Mouse (Mus musculus) heart, embryonic 14.5 days (tissue): ENCODE data around the gene G6pc2. TPM values are rescaled to one million over a fixed set of nuclear protein-coding genes. Genes with fewer than 3 reads are reported as not detected.

Experiments used
- ATAC-seq: fragments of 200-750 bp; cut with Nextera tagmentation; 2 replicates; pipeline ENCODE4 v1.8.0; 2017; ENCODE audit warnings: low read depth, moderate TSS enrichment; ENCODE audit not compliant: insufficient number of reproducible peaks, insufficient read depth, low FRiP score
- H3K27ac ChIP-seq, 2 experiments: fragments of 200-500 bp in 1 of 2; fragments of 300-500 bp in 1 of 2; sonication (generic) in 1 of 2; replicated peaks in 1 of 2; 2 replicates each; pipeline ENCODE4 v1.5.1; 2012 to 2014; ENCODE audit warnings: low read depth in 2 of 2, low read length in 2 of 2, control low read depth in 1 of 2, mild to moderate bottlenecking in 1 of 2, mixed read lengths in 1 of 2; ENCODE audit not compliant: control insufficient read depth in 1 of 2, insufficient read depth in 1 of 2
- H3K27me3 ChIP-seq: fragments of 300-500 bp; sonication (generic); 2 replicates; pipeline ENCODE4 v1.6.1; 2014; ENCODE audit warnings: mild to moderate bottlenecking, low read length, control low read depth; ENCODE audit not compliant: control insufficient read depth, insufficient read depth
- H3K36me3 ChIP-seq: fragments of 300-500 bp; sonication (generic); 2 replicates; pipeline ENCODE4 v1.6.1; 2014; ENCODE audit warnings: mild to moderate bottlenecking, control low read depth, low read length, mixed read lengths; ENCODE audit not compliant: control insufficient read depth, insufficient read depth
- H3K4me1 ChIP-seq, 2 experiments: fragments of 200-500 bp in 1 of 2; fragments of 300-500 bp in 1 of 2; sonication (generic) in 1 of 2; 2 replicates each; pipeline ENCODE4 v1.6.1; 2012 to 2014; ENCODE audit warnings: low read length in 2 of 2, control low read depth in 1 of 2, mixed read lengths in 1 of 2; ENCODE audit not compliant: control insufficient read depth in 2 of 2, insufficient read depth in 2 of 2
- H3K4me2 ChIP-seq: fragments of 300-500 bp; sonication (generic); 2 replicates; pipeline ENCODE4 v1.6.1; 2014; ENCODE audit warnings: mild to moderate bottlenecking, low read length
- H3K4me3 ChIP-seq, 2 experiments: fragments of 200-500 bp in 1 of 2; fragments of 300-500 bp in 1 of 2; sonication (generic) in 1 of 2; 2 replicates each; pipeline ENCODE4 v1.5.1; 2012 to 2014; ENCODE audit warnings: low read length in 2 of 2, mild to moderate bottlenecking in 2 of 2, control low read depth in 1 of 2, low read depth in 1 of 2, moderate library complexity in 1 of 2; ENCODE audit not compliant: control insufficient read depth in 1 of 2, insufficient read depth in 1 of 2
- H3K9ac ChIP-seq: fragments of 300-500 bp; sonication (generic); 2 replicates; pipeline ENCODE4 v1.6.1; 2014; ENCODE audit warnings: mild to moderate bottlenecking, low read length
- H3K9me3 ChIP-seq: fragments of 300-500 bp; sonication (generic); 2 replicates; pipeline ENCODE4 v1.6.1; 2016; ENCODE audit warnings: low read length, control low read depth; ENCODE audit not compliant: control insufficient read depth
- WGBS: fragments of 180-500 bp; shearing (Covaris S2); extraction: QIAGEN DNeasy Blood & Tissue Kit; methylation state at CpG from one replicate; pipeline ENCODE4 v1.1.7; 2014; 5-methylcytosine and 5-hydroxymethylcytosine counted together
- polyA plus RNA-seq: library from polyadenylated mRNA; unstranded; fragments of >200 nt; fragmentation: Nextera tagmentation; extraction: Ambion mirVana; gene quantifications from 2 replicates; pipeline ENCODE4 v1.2.1, GENCODE M21; 2014

Gene G6pc2
- polyA plus RNA-seq, result not detected in 2 replicates

- Histone ChIP-seq H3K9ac (no peak within 1 kb of the TSS), H3K4me2 (no peak within 1 kb of the TSS), H3K36me3 (no peaks in the 10 kb centered on the region), H3K9me3 (no peaks in the 10 kb centered on the region), H3K27me3 (no peaks in the 10 kb centered on the region), H3K4me1 (no peaks in the 10 kb centered on the region), H3K4me3 (no peak within 1 kb of the TSS), H3K27ac (no peak within 1 kb of the TSS)
- no peak for ATAC-seq
- WGBS, result 74% methylated on average over 7 of the region's 7 CpGs
Measured at GRCm38 (mm10) chr2:69210773-69211172, at the start of gene G6pc2. Gene G6pc2, plus strand, starts transcription at chr2:69211073.

GRCm38 (mm10) chr2:69170395-69171077, 40.3 kb upstream of the G6pc2 start:
- Histone ChIP-seq H3K4me3 (no peak overlapping the region), H3K27me3 (no peaks in the 10 kb centered on the region), H3K9me3 (peaks cover 4% of the 10 kb centered on the region; the same call in 1 of the 2 replicates), H3K9ac (no peak overlapping the region), H3K4me2 (no peak overlapping the region), H3K36me3 (no peaks in the 10 kb centered on the region), H3K27ac (no peak overlapping the region), H3K4me1 (no peaks in the 10 kb centered on the region)
- no peak for ATAC-seq
- WGBS, result 67% methylated on average over 9 of the region's 9 CpGs

DNA sequence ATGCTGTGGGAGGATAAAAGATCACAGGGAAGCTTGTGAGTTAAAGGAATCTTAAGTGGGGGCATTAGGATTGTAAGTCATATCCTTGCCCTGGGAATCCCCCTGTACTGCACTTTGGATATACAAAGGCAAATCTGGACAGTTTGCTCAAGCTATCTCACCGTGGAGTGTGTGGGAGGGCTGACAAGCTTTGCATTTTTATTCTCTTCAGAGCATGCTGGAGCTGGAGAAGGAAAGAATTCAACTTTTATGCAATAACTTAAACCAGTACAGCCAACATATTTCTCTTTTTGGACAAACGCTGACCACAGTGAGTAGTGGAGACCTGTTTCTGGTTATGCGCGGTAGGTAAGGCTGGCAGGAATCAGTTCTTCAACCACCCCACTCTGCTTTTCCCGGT, 35.6 kb upstream of the G6pc2 start:
- Histone ChIP-seq H3K27me3 (no peaks in the 10 kb centered on the region), H3K4me3 (no peak overlapping the region), H3K4me1 (no peaks in the 10 kb centered on the region), H3K9ac (no peak overlapping the region), H3K9me3 (peaks cover 4% of the 10 kb centered on the region; the same call in 1 of the 2 replicates), H3K4me2 (no peak overlapping the region), H3K36me3 (no peaks in the 10 kb centered on the region), H3K27ac (no peak overlapping the region)
- 72% methylated on average over 5 of the region's 5 CpGs for WGBS
- ATAC-seq, result no peak

GRCm38 (mm10) chr2:69179721-69180120, 31.2 kb upstream of the G6pc2 start:
- WGBS, result 82% methylated on average over 4 of the region's 4 CpGs
- Histone ChIP-seq H3K9me3 (no peaks in the 10 kb centered on the region), H3K36me3 (no peaks in the 10 kb centered on the region), H3K27ac (no peak overlapping the region), H3K4me3 (no peak overlapping the region), H3K4me1 (no peaks in the 10 kb centered on the region), H3K9ac (no peak overlapping the region), H3K27me3 (no peaks in the 10 kb centered on the region), H3K4me2 (no peak overlapping the region)
- no peak for ATAC-seq

- H3K4me1 ChIP-seq, result no peaks in the 10 kb centered on the region
- H3K27ac ChIP-seq, result no peak overlapping the region
- WGBS, result 100% methylated on average over 2 of the region's 2 CpGs
- no peak overlapping the region for H3K4me3 ChIP-seq
- H3K36me3 ChIP-seq, result peaks cover 12% of the 10 kb centered on the region
- no peak overlapping the region for H3K9ac ChIP-seq
- H3K9me3 ChIP-seq, result no peaks in the 10 kb centered on the region
- no peaks in the 10 kb centered on the region for H3K27me3 ChIP-seq
- no peak overlapping the region for H3K4me2 ChIP-seq
- ATAC-seq, result no peak
Measured at GRCm38 (mm10) chr2:69187990-69188389, 22.9 kb upstream of the G6pc2 start.

DNA sequence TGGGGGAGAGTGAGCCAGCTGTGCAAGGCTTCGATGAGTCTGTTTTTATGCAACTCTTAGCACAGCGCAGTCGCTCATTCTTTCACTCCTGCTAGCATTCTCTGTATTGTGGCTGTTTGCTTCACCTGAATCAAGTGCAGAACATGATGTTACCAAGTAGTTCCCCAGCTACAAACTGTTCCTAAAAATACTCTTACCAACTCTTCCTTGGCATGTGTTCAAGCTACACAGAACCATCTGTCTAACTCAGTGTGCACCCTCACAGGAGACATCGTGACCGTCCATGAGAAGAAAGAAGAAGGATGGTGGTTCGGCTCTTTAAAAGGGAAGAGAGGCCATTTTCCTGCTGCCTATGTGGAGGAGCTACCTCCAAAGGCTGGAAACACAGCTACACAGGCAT, 22.1 kb upstream of the G6pc2 start:
- Histone ChIP-seq H3K36me3 (peaks cover 19% of the 10 kb centered on the region), H3K4me1 (no peaks in the 10 kb centered on the region), H3K9me3 (peaks cover 4% of the 10 kb centered on the region; the same call in 1 of the 2 replicates), H3K4me2 (no peak overlapping the region), H3K9ac (no peak overlapping the region), H3K4me3 (no peak overlapping the region), H3K27ac (no peak overlapping the region), H3K27me3 (no peaks in the 10 kb centered on the region)
- ATAC-seq, result no peak
- WGBS, result 79% methylated on average over 6 of the region's 6 CpGs

DNA sequence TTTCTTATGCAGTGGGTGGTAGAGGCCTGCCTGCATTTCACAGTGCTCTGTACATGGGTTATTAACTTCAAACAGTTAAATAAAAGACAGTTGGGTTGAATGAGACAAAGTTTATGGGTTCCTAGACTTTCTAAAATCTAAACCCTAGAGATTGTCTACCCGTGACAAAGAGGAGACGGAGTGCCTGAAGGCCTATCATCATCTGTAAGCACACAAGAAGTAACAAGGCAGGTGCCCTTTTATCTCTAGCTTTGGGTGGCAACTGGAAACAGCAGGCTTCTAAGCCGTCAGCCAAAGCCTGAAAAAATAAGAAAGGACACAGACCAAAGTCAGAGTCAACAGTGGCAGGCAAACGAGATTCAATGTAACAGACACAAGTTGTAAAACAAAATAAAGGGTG, 21.7 kb upstream of the G6pc2 start:
- Histone ChIP-seq H3K9me3 (peaks cover 5% of the 10 kb centered on the region; the same call in 1 of the 2 replicates), H3K4me3 (no peak overlapping the region)

GRCm38 (mm10) chr2:69191059-69191458, 19.8 kb upstream of the G6pc2 start:
- H3K4me1 ChIP-seq, result no peaks in the 10 kb centered on the region
- no peak for ATAC-seq
- H3K9me3 ChIP-seq, result peaks cover 5% of the 10 kb centered on the region; the same call in 1 of the 2 replicates
- no peak overlapping the region for H3K27ac ChIP-seq
- 82% methylated on average over 5 of the region's 5 CpGs for WGBS
- H3K4me3 ChIP-seq, result no peak overlapping the region
- no peaks in the 10 kb centered on the region for H3K27me3 ChIP-seq
- H3K4me2 ChIP-seq, result no peak overlapping the region
- no peak overlapping the region for H3K9ac ChIP-seq
- peaks cover 42% of the 10 kb centered on the region for H3K36me3 ChIP-seq

More for the DNA sequence above, 21.7 kb upstream of the G6pc2 start:
- Histone ChIP-seq H3K4me1 (no peaks in the 10 kb centered on the region), H3K27me3 (no peaks in the 10 kb centered on the region), H3K27ac (no peak overlapping the region), H3K9ac (no peak overlapping the region), H3K36me3 (peaks cover 24% of the 10 kb centered on the region), H3K4me2 (no peak overlapping the region)
- 67% methylated on average over 4 of the region's 4 CpGs for WGBS
- ATAC-seq, result no peak
